Mouse (Mus musculus) hindbrain, embryonic 14.5 days (tissue): ENCODE results near the gene Gm17124. TPM values are rescaled to one million over a fixed set of nuclear protein-coding genes. Genes with fewer than 3 reads are reported as not detected.
"Not testable (repeated sequence)": the region's sequence is repeated elsewhere in the genome, so short reads cannot be mapped to it uniquely, and the experiment has no call there.

Experiments used
- ATAC-seq: fragments of 200-750 bp; cut with Nextera tagmentation; 2 replicates; pipeline ENCODE4 v1.8.0; 2017; ENCODE audit warnings: moderate number of reproducible peaks, mild to moderate bottlenecking, moderate TSS enrichment, moderate library complexity; ENCODE audit not compliant: low FRiP score
- DNase-seq: peaks from one replicate; pipeline ENCODE4 v3.0.0-alpha.2; 2015; ENCODE audit warnings: low spot score
- H3K27ac ChIP-seq: fragments of 300-500 bp; sonication (generic); 2 replicates; pipeline ENCODE4 v1.5.1; 2014; ENCODE audit warnings: mild to moderate bottlenecking, moderate library complexity
- H3K27me3 ChIP-seq: fragments of 300-500 bp; sonication (generic); 2 replicates; pipeline ENCODE4 v1.6.1; 2014; ENCODE audit warnings: mild to moderate bottlenecking, low read length, mixed read lengths; ENCODE audit not compliant: control insufficient read depth, insufficient read depth
- H3K36me3 ChIP-seq: fragments of 300-500 bp; sonication (generic); replicated peaks from 2 replicates; pipeline ENCODE4 v1.6.1; 2014; ENCODE audit not compliant: control insufficient read depth, insufficient read depth
- H3K4me1 ChIP-seq: fragments of 300-500 bp; sonication (generic); replicated peaks from 2 replicates; pipeline ENCODE4 v1.6.1; 2014; ENCODE audit warnings: antibody characterized with exemption, low read length, mixed read lengths; ENCODE audit not compliant: control insufficient read depth, insufficient read depth
- H3K4me2 ChIP-seq: fragments of 300-500 bp; sonication (generic); replicated peaks from 2 replicates; pipeline ENCODE4 v1.6.1; 2014; ENCODE audit warnings: mild to moderate bottlenecking, moderate library complexity
- H3K4me3 ChIP-seq: fragments of 300-500 bp; sonication (generic); replicated peaks from 2 replicates; pipeline ENCODE4 v1.5.1; 2014; ENCODE audit warnings: mild to moderate bottlenecking, low read length
- H3K9ac ChIP-seq: fragments of 300-500 bp; sonication (generic); 2 replicates; pipeline ENCODE4 v1.6.1; 2014
- H3K9me3 ChIP-seq: fragments of 300-500 bp; sonication (generic); 2 replicates; pipeline ENCODE4 v1.6.1; 2016; ENCODE audit warnings: low read length; ENCODE audit not compliant: control insufficient read depth
- WGBS: fragments of 180-500 bp; shearing (Covaris S2); extraction: QIAGEN DNeasy Blood & Tissue Kit; methylation state at CpG from one replicate; pipeline ENCODE4 v1.1.7; 2014; 5-methylcytosine and 5-hydroxymethylcytosine counted together
- microRNA-seq: library from miRNA; unstranded; fragments of <30 nt; microRNA quantifications from one replicate; pipeline ENCODE4, GENCODE M21; 2016
- polyA plus RNA-seq: library from polyadenylated mRNA; unstranded; fragments of >200 nt; fragmentation: Nextera tagmentation; extraction: Ambion mirVana; gene quantifications from 2 replicates; pipeline ENCODE4 v1.2.1, GENCODE M21; 2014

The Gm17124 gene
- not detected in 2 replicates for polyA plus RNA-seq

DNA sequence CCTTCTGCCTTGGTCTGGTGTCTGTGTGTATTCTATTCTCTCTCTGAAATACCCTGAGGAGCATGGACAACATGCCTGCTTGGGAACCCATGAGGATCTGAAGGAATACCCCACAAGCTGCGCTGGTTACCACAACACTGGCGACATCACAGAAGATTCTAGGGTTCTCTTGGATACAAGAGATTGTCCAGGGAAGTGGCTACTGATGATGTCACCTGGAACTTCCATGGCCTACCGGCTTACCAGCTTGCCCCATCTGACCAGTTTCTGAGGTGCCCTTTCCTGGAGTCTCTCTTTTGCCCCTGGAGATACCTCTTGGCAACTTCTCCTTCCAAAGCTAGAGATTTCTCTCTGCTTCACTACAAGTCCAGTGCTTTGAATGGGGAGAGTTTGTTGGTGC is at the start of gene Gm17124:
Gene Gm17124 (minus strand): TSS at position 101 of the 400 bp plus-strand sequence.
- WGBS: no CpG with 5 or more reads among the region's 3 CpGs
- H3K4me2 ChIP-seq, ATAC-seq, H3K9me3 ChIP-seq, H3K27me3 ChIP-seq, H3K4me1 ChIP-seq, DNase-seq, H3K36me3 ChIP-seq, H3K27ac ChIP-seq, H3K4me3 ChIP-seq, H3K9ac ChIP-seq: not testable (repeated sequence)

- ATAC-seq, H3K27ac ChIP-seq, H3K9me3 ChIP-seq, H3K4me1 ChIP-seq, H3K36me3 ChIP-seq, DNase-seq, H3K4me3 ChIP-seq, H3K27me3 ChIP-seq, H3K4me2 ChIP-seq, H3K9ac ChIP-seq: not testable (repeated sequence)
- no CpG with 5 or more reads among the region's 2 CpGs for WGBS
Observed at GRCm38 (mm10) chr14:42641817-42642216, 42.1 kb upstream of the Gm17124 start, which contains the start of gene Gm3633. Gene Gm3633 (minus strand): TSS chr14:42641917.

Small RNAs within 50 kb of the gene (microRNA-seq; reads per million reads assigned to microRNA genes)
- gene Gm23620 (not detected), gene Gm25228 (not detected)

Other genes starting within 250 kb of the Gm17124 start
- not detected in 2 replicates for gene Gm8005, start 160.2 kb downstream of the Gm17124 start, polyA plus RNA-seq
- gene Gm8011, start 136.0 kb downstream of the Gm17124 start, polyA plus RNA-seq: not detected in 2 replicates
- not detected in 2 replicates for gene Gm8020, start 97.5 kb downstream of the Gm17124 start, polyA plus RNA-seq
- gene Gm8024, start 75.6 kb downstream of the Gm17124 start, polyA plus RNA-seq: not detected in 2 replicates
- gene Gm3633, start 42.0 kb upstream of the Gm17124 start, polyA plus RNA-seq: not detected in 2 replicates
- not detected in 2 replicates for gene Gm10378, start 56.1 kb upstream of the Gm17124 start, polyA plus RNA-seq
- not detected in 2 replicates for gene Gm3015, start 168.9 kb upstream of the Gm17124 start, polyA plus RNA-seq
- gene Gm10377, start 198.1 kb upstream of the Gm17124 start, polyA plus RNA-seq: not detected in 2 replicates